Mouse (Mus musculus): ENCODE data around the gene Cox17.
"Not testable (repeated sequence)": the region's sequence is repeated elsewhere in the genome, so short reads cannot be mapped to it uniquely, and the experiment has no call there.

The Cox17 gene

GRCm38 (mm10) chr16:38346529-38347325, at the start of gene Cox17, which contains the start of gene Gm21987:
TSS of gene Cox17 (plus strand) at chr16:38346991.
TSS of gene Gm21987 (plus strand) at chr16:38347040.
- peak; percentile 96 for DNase-seq

GRCm38 (mm10) chr16:38298410-38298809, 48.4 kb upstream of the Cox17 start:
- no peak for DNase-seq

- no peak for DNase-seq
Measured at GRCm38 (mm10) chr16:38302367-38302766, 44.4 kb upstream of the Cox17 start.

GRCm38 (mm10) chr16:38304460-38305194, 42.2 kb upstream of the Cox17 start:
- peak; percentile 72 for DNase-seq

- DNase-seq = no peak
Measured at GRCm38 (mm10) chr16:38306571-38307220, 40.1 kb upstream of the Cox17 start.

GRCm38 (mm10) chr16:38307221-38307605, 39.6 kb upstream of the Cox17 start:
- DNase-seq = no peak

- no peak for DNase-seq
Measured at GRCm38 (mm10) chr16:38307651-38308050, 39.1 kb upstream of the Cox17 start.

GRCm38 (mm10) chr16:38308195-38308594, 38.6 kb upstream of the Cox17 start:
- no peak for DNase-seq

GRCm38 (mm10) chr16:38318492-38318891, 28.3 kb upstream of the Cox17 start:
- no peak for DNase-seq

- no peak for DNase-seq
Measured at GRCm38 (mm10) chr16:38319087-38319486, 27.7 kb upstream of the Cox17 start.

GRCm38 (mm10) chr16:38321452-38321935, 25.3 kb upstream of the Cox17 start:
- DNase-seq = no peak

GRCm38 (mm10) chr16:38324311-38324710, 22.5 kb upstream of the Cox17 start:
- DNase-seq = no peak

- DNase-seq = no peak
Measured at GRCm38 (mm10) chr16:38326778-38327397, 19.9 kb upstream of the Cox17 start.

GRCm38 (mm10) chr16:38329340-38329739, 17.5 kb upstream of the Cox17 start:
- no peak for DNase-seq

- peak; percentile 76 for DNase-seq
Measured at GRCm38 (mm10) chr16:38334431-38334830, 12.4 kb upstream of the Cox17 start.

GRCm38 (mm10) chr16:38338077-38338476, 8.7 kb upstream of the Cox17 start:
- DNase-seq = not testable (repeated sequence)

- peak; percentile 67 for DNase-seq
Measured at GRCm38 (mm10) chr16:38341396-38342324, 5.1 kb upstream of the Cox17 start, which contains the start of gene Maats1. TSS of gene Maats1 (minus strand) at chr16:38342143.

GRCm38 (mm10) chr16:38344941-38345725, 1.7 kb upstream of the Cox17 start:
- DNase-seq = no peak

- DNase-seq = no peak
Measured at GRCm38 (mm10) chr16:38347588-38347987, 797 bp downstream of the Cox17 start.

- DNase-seq = no peak
Measured at GRCm38 (mm10) chr16:38348217-38348761, 1.5 kb downstream of the Cox17 start.
